Mouse (Mus musculus): ENCODE data around the gene Sars2. TPM values are rescaled to one million over a fixed set of nuclear protein-coding genes. Genes with fewer than 3 reads are reported as not detected.
A peak's percentile ranks its signal among the peaks of the same experiment; 100 is the strongest.

The Sars2 gene
- total RNA-seq, 2 experiments from 2014 or later = 25.0 to 27.0 TPM

DNA sequence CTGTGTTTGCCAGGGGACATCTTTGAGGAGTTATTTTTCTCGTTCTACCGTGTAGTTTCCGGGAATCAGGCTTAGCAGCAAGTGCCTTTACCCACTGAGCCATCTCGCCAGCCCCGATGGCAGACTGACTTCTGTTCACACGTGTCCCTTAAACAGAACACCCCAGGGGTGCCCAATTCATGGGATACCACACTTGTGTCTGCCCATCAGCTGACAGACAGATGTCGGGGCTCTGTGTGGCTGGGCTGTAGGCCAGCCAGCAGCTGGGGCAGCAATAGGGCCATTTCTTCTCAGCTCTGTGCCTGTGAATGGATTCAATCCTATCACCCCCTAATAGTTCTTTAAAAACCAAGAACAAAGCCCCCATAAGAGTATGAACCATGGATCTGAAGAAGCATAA, 33.3 kb downstream of the Sars2 start:
- DNase-seq (ENCODE audit: low spot score in 2 of 2) = no peak

DNA sequence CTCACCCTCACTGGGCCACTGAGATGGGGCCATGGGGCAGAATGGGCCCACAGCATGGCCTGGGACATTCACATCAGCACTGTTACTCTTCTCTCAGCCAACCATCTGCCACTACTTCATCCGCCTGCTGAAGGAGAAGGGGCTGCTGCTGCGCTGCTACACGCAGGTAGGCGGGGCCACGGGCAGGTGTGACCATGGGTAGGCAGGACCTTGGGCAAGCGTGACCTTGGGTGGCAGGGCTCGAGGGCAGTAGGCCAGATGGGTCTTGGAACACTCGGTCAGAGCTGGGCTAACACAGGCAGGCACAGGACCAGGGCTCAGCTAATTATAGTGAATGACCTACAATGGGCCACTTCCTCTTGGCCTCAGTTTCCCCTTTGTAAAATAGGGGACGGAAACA, 37.0 kb downstream of the Sars2 start:
- DNase-seq (ENCODE audit: low spot score in 2 of 2) = no peak

DNA sequence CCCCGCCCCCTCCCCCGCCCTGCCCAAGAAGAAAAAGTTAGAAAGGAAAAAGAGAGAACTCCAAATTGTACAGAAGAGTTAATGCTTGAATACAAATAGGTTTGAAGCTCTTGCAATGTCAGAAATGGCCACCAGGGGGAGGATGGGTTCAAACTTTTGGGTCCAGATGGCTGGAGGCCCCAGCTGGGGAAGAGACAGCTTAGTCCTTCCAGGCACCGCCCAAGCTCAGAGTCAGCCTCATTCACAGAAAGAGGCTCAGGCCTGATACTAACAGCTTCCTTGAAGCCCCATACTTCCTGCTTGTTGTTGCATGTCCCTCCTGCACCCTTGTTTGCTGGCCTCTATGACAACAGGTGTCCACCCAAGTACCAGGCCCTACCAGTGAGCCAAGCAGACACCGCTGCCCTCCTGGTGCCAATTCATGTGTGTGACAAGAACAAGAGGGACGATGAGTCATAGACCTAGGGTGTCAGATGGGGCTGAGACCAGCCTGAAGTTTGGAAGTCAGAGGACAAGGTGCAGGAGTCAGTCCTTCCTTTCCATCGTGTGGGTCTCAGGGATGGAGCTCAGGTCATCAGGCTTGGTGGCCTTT, 38.4 kb downstream of the Sars2 start:
- DNase-seq (ENCODE audit: low spot score in 2 of 2) = peak; percentile 82 to 83

DNA sequence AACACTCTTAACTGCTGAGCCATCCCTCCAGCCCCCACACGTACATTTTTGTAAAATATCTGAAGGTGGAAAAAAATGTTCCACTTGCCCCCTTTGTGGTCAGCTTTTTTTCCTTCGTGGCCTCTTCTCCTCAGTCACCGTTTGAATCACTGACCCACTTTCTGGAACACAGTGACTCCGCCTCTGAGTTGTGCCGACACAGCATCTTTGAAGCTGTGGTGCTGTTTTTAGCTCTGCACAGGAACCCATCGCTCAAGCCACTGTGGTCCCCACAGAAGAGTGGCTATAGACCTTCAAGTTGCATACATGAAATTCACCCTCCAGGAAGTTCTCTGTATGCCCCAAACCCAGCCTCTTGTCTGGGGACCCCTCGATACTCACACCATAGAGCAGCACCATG, 39.1 kb downstream of the Sars2 start:
- DNase-seq (ENCODE audit: low spot score in 2 of 2) = no peak

DNA sequence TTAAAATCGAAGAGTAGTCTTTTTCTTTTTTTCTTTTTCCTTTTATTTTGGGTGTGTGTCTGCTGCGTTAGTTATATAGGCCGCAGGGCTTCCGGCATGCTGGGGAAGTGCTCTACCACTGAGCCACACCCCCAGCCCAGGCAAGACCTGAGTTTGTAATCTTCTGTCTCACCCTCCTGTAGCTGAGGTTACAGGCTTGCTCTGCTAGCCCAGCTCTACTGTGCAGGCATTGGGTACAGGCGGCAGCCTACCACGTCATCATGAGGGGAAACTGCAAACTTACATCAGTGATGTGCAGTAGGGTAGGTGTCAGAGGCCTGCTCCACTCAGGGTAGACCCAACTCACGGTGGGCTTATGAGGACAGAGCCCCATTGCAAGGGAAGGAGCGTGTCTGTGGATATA, 39.5 kb downstream of the Sars2 start:
- DNase-seq (ENCODE audit: low spot score in 2 of 2) = no peak

DNA sequence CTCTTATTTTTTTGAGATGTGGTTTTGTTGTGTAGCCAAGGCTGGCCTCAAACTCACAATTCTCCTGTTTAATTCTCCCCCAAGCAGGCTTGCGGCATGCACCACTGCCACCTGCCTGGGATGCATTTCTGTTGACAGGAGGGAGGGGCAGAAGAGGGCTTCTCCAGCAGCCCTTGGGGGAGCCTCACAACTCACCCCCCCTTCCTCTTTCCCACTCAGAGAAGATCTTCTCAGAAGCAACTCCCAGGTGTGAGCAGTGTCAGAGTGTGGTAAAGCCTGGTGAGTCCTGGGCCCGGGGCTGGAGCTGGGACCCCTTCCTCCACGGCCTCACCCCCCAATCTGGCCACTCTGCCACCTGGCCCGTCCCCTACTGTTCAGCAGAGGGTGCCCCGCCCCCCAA, 43.4 kb downstream of the Sars2 start:
- DNase-seq (ENCODE audit: low spot score in 2 of 2) = no peak

DNA sequence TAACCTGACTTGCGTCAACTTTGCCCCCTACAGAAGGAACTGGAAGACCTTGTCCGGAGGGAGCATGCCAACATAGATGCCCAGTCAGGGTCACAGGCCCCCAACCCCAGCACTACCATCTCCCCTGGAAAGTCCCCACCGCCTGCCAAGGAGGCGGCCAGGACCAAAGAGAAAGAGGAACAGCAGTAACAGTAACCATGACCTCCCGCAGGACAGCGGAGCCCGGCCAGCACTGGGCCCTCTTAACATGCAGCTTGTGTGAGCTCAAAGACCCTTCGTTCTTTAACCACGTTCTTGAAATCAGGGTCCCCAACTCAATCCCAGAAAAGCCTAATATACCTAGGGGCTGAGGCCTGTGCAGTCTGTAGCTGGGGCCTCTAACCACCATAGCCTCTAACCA, 46.1 kb downstream of the Sars2 start:
- no peak for DNase-seq (ENCODE audit: low spot score in 2 of 2)

DNA sequence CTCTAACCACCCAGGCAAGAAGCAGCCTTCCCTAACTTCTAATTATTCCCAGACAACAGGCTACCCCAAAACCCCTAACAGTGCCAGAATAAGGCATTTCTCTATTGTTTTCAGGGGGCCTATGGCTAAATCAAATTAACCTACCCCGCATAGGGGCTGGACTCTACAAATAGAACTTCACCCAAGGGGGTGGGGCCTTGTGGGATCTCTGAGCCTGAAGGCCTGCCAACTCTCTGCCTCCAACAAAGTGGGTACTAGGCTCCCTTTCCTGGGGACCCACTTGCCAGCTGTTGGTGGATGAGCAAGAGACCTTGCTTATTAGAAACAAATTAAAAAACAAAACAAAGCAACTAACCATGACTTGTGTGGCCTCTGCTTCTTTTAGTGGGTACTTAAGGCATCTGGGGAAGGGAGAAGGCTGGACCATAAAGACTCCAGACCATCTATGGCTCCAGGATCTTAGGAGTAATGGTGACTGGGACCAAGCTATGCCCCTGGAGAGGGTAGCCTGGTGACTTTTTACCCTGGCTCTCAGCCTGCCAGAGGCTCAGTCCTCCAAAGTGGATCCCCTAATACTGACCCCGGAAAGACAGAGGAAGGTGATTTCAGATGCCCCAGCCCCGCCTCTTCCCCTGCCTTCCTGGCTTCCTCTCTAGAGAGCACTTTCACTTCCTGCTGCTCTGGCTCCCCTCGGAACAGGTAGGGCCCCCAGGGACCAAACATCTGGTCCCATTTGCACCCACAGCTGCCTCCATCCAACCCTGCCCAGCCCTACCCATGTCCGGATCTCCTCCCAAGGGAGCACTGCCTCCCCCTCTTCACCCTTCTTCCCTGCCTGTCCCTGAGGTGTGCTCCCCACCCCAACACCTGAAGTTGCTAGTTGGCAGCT, 46.8 kb downstream of the Sars2 start, which contains the start of gene Rinl:
Gene Rinl (plus strand): TSS at position 663 of the 889 bp plus-strand sequence.
- no peak for DNase-seq (ENCODE audit: low spot score in 2 of 2)

DNA sequence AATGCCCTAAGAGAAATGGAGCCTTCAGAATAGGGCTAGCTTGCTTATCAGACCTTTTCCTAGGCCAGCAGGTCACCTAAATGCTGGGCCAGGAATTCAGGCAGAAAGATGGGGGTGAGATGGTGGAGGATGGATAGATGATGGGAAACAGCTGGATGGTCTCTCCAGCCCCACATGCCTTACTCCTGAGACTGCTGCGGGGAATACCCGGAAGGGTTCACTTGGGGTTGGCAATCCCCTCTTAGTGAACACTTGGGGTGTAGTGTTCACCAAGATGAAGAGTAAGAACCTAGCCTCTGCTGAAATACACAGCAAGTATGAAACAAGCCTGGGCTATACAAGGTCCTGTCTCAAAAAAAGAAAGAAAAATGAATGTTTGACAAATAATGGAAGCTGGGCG, 47.4 kb downstream of the Sars2 start:
- DNase-seq (ENCODE audit: low spot score in 2 of 2) = no peak

DNA sequence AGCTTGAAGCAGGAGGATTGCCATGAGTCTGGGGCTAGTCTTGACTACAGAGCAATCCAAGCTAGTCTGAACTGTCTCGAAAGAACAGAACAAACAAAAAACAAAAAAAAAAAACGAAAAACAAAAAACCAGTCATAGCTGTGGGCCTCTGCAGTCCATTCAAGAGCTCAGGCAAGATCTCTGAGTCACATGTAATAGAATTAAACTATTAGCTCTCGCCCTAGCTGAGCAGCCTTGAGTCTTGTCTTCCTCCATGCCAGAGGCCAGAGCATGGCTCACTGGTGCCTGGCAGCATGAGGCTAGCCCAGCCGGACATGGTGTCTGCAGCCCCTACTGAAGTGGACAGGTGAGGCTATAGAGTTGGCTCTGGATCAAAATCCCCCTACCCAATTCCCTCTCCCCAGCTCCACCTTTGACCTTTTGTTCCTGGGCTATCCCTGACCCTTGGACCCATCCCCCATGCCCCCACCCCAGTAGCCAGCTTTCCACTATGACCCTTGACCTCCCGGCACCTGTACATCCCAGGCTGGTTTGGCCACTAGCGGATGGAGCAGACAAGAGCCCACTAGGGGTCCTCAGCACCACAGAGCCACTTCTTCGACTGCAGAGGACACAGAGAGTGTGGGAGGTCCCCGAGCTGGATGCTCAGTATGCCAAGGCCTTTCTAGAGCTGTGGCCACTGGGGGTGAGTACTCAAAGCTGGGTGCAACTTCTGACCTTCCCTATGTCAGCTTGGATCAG, 48.4 kb downstream of the Sars2 start:
- no peak for DNase-seq (ENCODE audit: low spot score in 2 of 2)

DNA sequence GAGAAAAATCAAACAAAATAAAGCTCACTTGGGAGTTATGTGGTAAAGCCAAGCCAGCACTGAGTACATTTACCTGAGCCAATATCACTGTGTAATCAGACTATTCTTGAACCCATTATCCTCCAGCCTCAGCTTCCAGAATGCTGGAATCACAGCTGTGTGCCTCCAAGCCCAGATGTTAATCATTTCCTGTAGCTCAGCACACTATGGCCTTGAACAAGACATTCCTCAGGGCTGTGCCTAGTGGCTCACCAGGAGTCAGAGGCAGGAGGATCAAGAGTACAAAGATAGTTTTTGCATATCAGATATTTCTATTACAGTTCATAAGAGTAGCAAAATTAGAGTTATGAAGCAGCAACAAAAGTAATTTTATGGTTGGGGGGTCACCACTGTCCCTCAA, 49.9 kb downstream of the Sars2 start:
- no peak for DNase-seq (ENCODE audit: low spot score in 2 of 2)

DNA sequence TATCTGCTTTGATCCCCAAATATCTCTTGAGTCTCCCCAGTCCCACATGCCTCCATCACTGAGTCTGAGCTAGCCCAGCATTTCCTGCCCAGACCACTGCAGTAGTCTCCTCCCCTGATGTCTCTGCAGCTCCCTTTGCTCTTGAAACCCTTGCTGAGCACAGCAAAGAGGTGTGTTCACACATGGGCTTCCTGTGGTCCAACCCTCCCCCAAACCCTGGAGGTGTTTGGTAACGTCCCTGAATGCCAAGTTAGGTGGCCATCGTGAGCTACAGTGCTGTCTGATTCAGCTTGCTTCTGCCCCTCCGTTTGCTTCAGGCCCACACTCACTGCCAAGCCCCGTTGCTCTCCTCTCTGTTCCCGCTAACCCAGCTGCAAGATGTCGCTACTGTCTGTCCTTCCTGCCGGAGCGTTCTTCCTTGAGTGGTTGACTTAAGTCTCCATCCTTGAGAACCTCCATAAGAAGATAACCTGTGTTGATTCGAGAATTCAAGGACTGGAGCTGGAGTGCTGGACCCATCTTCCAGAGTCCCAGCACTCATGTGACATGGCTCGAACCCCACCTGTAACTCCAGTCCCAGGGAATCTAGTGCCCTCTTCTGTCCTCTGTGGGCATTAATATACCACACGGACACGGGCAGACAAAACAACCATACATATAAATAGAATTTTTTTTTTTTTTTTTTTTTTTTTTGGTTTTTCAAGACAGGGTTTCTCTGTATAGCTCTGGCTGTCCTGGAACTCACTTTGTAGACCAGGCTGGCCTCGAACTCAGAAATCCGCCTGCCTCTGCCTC, 50.8 kb downstream of the Sars2 start:
- DNase-seq (ENCODE audit: low spot score in 2 of 2) = no peak

DNA sequence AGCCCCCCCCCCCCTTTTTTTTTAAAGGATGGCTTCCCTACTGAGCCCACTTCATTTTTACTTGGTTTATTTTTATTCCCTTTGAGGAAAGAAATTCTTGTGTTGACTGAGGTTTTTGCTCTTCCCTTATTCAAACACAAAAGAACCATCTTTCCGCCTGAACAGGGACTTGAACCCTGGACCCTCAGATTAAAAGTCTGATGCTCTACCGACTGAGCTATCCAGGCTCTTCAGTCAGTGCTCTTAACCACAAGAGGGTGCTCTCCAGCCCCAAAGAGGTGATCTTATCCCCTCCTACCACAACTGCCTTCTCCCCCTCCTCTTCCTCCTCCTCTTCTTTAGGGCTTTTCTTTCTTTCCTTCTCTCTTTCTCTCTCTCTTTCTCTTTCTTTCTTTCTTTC, 52.0 kb downstream of the Sars2 start:
- DNase-seq (ENCODE audit: low spot score in 2 of 2) = no peak

DNA sequence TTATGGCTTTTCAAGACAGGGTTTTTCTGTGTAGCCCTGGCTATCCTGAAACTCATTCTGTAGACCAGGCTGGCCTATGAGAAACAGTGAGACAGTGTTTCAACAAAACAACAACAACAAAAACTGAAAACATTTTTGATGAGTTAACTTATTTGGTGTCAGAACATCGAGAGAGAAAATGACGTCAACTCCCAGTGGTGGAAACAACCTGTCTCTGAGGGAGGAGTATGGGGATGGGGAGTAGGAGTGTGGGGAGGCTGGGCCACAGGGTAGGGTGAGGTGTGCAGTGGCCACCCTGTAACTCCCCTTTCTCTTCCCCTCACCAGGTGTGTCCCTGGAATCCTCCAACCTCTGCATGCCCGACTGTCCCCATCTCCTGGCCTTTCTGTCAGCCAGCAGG, 52.7 kb downstream of the Sars2 start:
- DNase-seq (ENCODE audit: low spot score in 2 of 2) = no peak

DNA sequence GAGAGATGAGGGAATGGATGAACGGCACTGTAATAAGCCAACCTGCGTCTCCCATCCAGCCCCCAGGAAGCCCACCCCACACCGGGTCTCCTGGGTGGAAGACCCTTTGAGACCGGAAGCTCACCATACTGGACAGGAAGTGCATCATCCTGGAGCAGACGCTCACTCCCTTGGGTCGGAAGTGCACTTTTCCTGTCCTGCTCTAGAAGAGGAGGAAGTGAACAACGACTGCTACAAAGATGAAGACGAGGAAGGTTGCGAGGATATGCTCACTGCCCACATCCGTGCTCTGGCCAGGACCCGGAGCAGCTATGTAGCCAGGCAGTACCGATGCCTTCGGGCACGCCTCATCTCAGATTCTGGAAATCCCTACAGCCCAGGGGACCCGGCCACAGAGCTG, 54.0 kb downstream of the Sars2 start:
- no peak for DNase-seq (ENCODE audit: low spot score in 2 of 2)

DNA sequence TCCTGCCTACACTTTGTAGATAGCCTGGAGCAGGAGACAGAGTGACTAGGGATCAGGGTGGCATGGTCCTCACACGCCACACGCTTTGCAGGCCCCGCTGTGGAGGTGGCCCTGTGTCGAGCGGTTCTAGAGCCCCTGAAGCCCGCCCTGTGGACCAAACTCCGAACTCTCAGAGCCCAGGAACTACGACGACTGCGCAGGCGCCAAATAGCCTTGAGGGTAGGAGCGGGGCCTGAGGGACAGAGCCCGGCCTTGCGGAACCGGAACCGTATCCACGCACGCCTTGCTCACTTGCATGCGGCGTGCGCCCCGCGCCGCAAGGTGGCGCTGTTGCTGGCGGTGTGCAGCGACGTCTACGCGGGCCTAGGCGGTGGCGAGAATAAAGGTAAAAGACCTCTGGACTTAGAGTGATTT, 54.8 kb downstream of the Sars2 start:
- peak; percentile 67 to 77 for DNase-seq (ENCODE audit: low spot score in 2 of 2)

DNA sequence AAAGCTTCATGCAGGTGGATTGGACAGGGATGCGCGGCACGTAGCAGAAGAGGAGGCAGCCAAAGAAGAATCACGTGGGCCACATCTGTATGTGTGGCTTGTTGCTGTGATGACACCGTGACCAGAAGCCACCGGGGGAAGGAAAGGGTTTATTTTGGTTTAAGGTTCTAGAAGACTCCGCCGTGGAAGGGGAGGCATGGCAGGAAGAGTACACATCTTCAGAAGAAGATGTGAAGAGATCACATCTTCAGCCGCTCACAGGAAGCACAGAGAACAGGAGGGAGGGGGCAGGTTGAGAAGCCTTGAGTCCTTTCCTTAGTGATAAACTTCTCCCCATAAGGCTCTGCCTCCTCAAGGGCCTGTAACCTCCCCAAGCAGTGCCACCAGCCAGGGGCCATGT, 58.2 kb downstream of the Sars2 start:
- DNase-seq (ENCODE audit: low spot score in 2 of 2) = no peak

DNA sequence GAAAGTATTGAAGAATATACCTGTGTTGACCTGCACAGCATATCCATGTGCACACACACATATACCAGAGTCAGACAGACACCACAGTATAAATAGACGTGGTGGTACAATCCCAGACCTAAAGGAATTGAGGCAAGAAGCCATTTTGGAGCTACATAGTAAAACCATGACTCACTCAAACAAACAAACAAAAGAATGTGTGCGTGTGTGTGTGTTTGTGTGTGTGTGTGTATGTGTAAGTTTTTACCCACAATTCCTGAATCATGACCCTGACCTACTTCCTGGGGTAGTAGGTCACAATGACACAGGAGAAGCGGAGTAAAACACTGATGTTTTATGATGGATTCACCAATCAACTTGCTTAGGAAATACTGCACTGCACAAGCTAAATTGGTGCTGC, 59.7 kb downstream of the Sars2 start:
- no peak for DNase-seq (ENCODE audit: low spot score in 2 of 2)

DNA sequence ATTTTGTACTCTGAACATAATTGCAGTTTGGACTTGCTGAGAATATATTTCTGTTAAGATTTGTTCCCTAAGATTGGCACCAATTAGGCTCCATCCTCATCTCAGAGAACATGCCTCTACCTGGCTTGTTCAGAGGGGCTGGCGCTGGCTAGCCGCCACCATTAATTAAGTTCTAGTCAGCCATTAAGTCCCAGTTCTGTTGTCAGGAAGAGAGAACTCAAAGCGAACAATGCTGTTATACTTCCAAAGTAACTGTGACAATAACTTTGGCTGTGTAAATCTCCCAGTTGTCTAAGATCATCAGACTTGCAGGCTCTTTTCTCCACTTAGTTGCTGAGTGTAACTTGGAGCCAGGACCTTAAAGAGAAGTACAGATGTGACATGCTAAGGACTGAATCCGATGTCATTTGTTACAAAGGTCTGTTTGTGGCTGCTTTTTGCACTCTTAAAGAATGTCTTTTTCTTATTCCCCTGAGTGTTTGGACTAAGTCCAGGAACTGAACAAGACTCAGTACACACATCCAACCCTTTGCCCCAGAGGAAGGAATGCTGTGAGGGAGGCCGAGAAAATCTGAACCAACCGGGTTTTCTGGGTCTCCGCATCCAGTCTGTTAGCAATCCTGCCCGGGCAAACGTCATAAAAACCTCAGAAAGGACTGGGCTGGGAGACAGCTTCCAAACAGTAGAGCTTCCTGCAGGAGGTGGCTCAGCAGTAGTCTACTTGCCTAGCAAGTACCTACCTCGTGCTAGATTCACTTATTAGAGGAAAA, 60.3 kb downstream of the Sars2 start:
- no peak for DNase-seq (ENCODE audit: low spot score in 2 of 2)

DNA sequence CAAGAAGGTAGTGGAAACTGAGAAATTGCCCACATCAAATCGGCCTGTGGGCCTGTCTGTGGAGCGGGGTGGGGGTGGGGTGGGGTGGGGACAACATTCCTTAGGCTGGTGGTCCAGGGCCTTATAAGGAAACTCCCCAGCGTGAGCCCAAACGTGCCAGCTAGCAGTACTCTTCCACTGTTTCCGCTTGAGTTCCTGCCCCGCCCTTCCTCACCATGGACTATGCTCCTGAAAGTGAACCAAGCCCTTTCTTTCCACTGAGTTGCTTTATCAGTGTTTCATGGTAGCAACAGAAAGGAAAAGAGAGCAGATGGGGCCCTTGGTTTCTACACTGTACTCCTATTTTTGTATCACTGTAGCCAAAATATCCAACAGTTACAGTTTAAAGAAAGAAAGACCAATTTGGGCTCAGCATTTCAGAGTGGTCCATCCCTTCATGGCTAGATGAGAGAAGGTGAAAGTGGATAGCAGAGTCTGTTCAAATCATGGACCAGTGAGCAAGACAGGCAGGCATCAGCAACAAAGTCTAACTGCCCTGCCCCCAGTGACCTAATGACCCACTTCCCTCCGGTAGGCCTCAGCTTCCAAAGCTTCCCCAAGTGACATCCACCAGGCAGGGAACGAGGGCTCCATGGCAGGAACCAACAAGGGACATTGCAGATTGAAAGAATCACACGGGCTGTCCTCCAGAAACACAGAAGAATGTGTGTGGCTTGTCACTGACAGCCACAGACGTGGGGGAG, 61.2 kb downstream of the Sars2 start:
- DNase-seq (ENCODE audit: low spot score in 2 of 2) = no peak
